Mouse (Mus musculus): ENCODE measurements around the gene Cdkl1. TPM values are rescaled to one million over a fixed set of nuclear protein-coding genes. Genes with fewer than 3 reads are reported as not detected.

The Cdkl1 gene
- total and polyA plus RNA-seq, 3 experiments: 0.31 TPM; not detected in 2

DNA sequence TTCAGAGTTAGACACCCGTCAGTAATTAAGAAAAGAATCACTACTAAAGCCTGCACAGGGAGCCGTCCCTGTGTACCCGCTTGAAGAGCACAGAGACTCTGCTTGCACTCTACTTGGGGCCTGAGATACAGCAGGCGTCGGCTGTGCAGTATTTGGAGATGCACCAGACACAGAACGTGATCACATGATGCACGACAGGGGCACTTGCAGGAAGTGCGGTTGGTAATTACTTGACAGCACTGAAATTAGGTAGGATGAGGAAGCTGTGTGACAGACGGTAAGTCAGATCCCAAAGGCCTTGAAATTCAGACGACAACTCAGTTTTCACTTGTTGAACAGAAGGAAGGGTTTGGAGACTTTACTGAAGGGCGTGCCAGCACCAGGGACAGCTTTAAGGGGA is 47.3 kb upstream of the Cdkl1 start:
- Histone ChIP-seq H3K4me1 (ENCODE audit: control insufficient read depth in 1 of 2, insufficient read depth in 2 of 2) (peaks cover 0 to 19% of the 10 kb centered on the region in 2 experiments; a peak in 2 of 4 replicates), H3K4me3 (replicated peaks in 1 of 3; ENCODE audit: low read depth in 2 of 3, low read length in 2 of 3, poor library complexity in 1 of 3) (no peak overlapping the region), H3K27me3 (replicated peaks) (no peaks in the 10 kb centered on the region), H3K36me3 (replicated peaks in 1 of 2; ENCODE audit: control insufficient read depth in 1 of 2, insufficient read depth in 1 of 2, low read length in 1 of 2) (peaks cover 4 to 45% of the 10 kb centered on the region in 2 experiments), H3K27ac (ENCODE audit: insufficient read depth, low read depth) (no peak overlapping the region), H3K79me2 (replicated peaks; ENCODE audit: control insufficient read depth, extremely low read depth, insufficient read depth, poor library complexity, severe bottlenecking) (no peaks in the 10 kb centered on the region), H3K4me2 (ENCODE audit: insufficient read depth, low read depth, poor library complexity, severe bottlenecking) (no peak overlapping the region), H3K9ac (ENCODE audit: insufficient read depth, low read depth) (no peak overlapping the region), H3K9me3 (replicated peaks; ENCODE audit: low read length) (no peaks in the 10 kb centered on the region)
- dilution Hi-C loops (cut with MboI; ENCODE audit: extremely low pct_ligation_motif_present, extremely low pct_unique_long_range_greater_than_20kb, low sequenced_read_pairs): no loop called here
- in situ Hi-C loops (cut with MboI; ENCODE audit: low pct_ligation_motif_present, low pct_unique_long_range_greater_than_20kb, low sequenced_read_pairs): loop anchor here (5.0 kb wide), 1 partner anchor 44 kb away; no protein-coding TSS in a partner anchor
- peak; percentile 43 for DNase-seq (ENCODE audit: extremely low read depth)
- TF ChIP-seq JUN (IDR thresholded peaks at IDR 0.05; ENCODE audit: insufficient read depth, low read depth, low read length): no peak
- TF ChIP-seq CTCF (conservative IDR thresholded peaks at IDR 0.05 in 1 of 2, IDR thresholded peaks at IDR 0.05 in 1 of 2; ENCODE audit: low read depth in 2 of 2, low read length in 2 of 2): no peak
- TF ChIP-seq RAD21 (IDR thresholded peaks at IDR 0.05; ENCODE audit: low read depth, low read length): no peak
- no peak for TF ChIP-seq ELF1 (IDR thresholded peaks at IDR 0.05; ENCODE audit: low read depth, low read length)
- no peak for TF ChIP-seq POLR2AphosphoS2 (IDR thresholded peaks at IDR 0.05; ENCODE audit: low read depth, low read length)
- TF ChIP-seq TCF12 (IDR thresholded peaks at IDR 0.05; ENCODE audit: low read depth, low read length): no peak
- no peak for TF ChIP-seq IRF4 (IDR thresholded peaks at IDR 0.05; ENCODE audit: low read depth, low read length)
- TF ChIP-seq EP300 (IDR thresholded peaks at IDR 0.05; ENCODE audit: low read length): no peak
- TF ChIP-seq RCOR1 (conservative IDR thresholded peaks at IDR 0.05; ENCODE audit: low read depth, low read length): no peak
- no peak for TF ChIP-seq ETS1 (conservative IDR thresholded peaks at IDR 0.05; ENCODE audit: low read depth, low read length)
- TF ChIP-seq CHD1 (IDR thresholded peaks at IDR 0.05; ENCODE audit: low read depth, low read length): no peak
- TF ChIP-seq MAFK (IDR thresholded peaks at IDR 0.05; ENCODE audit: insufficient replicate concordance, low read length): no peak
- no peak for TF ChIP-seq USF2 (conservative IDR thresholded peaks at IDR 0.05; ENCODE audit: low read depth, low read length)
- TF ChIP-seq ZKSCAN1 (IDR thresholded peaks at IDR 0.05; ENCODE audit: borderline replicate concordance, low read depth, low read length): no peak
- TF ChIP-seq MAZ (IDR thresholded peaks at IDR 0.05; ENCODE audit: low read depth, low read length): no peak
- no peak for TF ChIP-seq MAX (IDR thresholded peaks at IDR 0.05; ENCODE audit: low read length)

GRCm38 (mm10) chr12:69833982-69834604 is 43.0 kb upstream of the Cdkl1 start:
- dilution Hi-C loops (cut with MboI; ENCODE audit: extremely low pct_ligation_motif_present, extremely low pct_unique_long_range_greater_than_20kb, low sequenced_read_pairs): no loop called here
- Histone ChIP-seq H3K9ac (ENCODE audit: insufficient read depth, low read depth) (no peak overlapping the region), H3K79me2 (replicated peaks; ENCODE audit: control insufficient read depth, extremely low read depth, insufficient read depth, poor library complexity, severe bottlenecking) (no peaks in the 10 kb centered on the region), H3K4me1 (ENCODE audit: control insufficient read depth in 1 of 2, insufficient read depth in 2 of 2) (peaks cover 0 to 11% of the 10 kb centered on the region in 2 experiments; a peak in 2 of 4 replicates), H3K4me2 (ENCODE audit: insufficient read depth, low read depth, poor library complexity, severe bottlenecking) (no peak overlapping the region), H3K27ac (ENCODE audit: insufficient read depth, low read depth) (no peak overlapping the region), H3K9me3 (replicated peaks; ENCODE audit: low read length) (no peaks in the 10 kb centered on the region), H3K36me3 (replicated peaks in 1 of 2; ENCODE audit: control insufficient read depth in 1 of 2, insufficient read depth in 1 of 2, low read length in 1 of 2) (peaks cover 0 to 46% of the 10 kb centered on the region in 2 experiments), H3K4me3 (replicated peaks in 1 of 3; ENCODE audit: low read depth in 2 of 3, low read length in 2 of 3, poor library complexity in 1 of 3) (no peak overlapping the region), H3K27me3 (replicated peaks) (no peaks in the 10 kb centered on the region)
- no peak for TF ChIP-seq KAT2A (IDR thresholded peaks at IDR 0.05; ENCODE audit: insufficient replicate concordance, low read length)
- TF ChIP-seq MYC (IDR thresholded peaks at IDR 0.05; ENCODE audit: low read depth, low read length): no peak
- no peak for TF ChIP-seq E2F4 (IDR thresholded peaks at IDR 0.05; ENCODE audit: insufficient replicate concordance, low read depth, low read length)
- TF ChIP-seq ZNF384 (IDR thresholded peaks at IDR 0.05; ENCODE audit: low read depth, low read length): no peak
- no peak for TF ChIP-seq RCOR1 (conservative IDR thresholded peaks at IDR 0.05; ENCODE audit: low read depth, low read length)
- TF ChIP-seq TBP (conservative IDR thresholded peaks at IDR 0.05; ENCODE audit: low read depth, low read length): no peak
- no peak for TF ChIP-seq USF2 (conservative IDR thresholded peaks at IDR 0.05; ENCODE audit: low read depth, low read length)
- no peak for TF ChIP-seq MAZ (IDR thresholded peaks at IDR 0.05; ENCODE audit: low read depth, low read length)
- TF ChIP-seq MXI1 (IDR thresholded peaks at IDR 0.05; ENCODE audit: low read depth, low read length): no peak
- TF ChIP-seq USF1 (IDR thresholded peaks at IDR 0.05; ENCODE audit: low read depth, low read length): no peak
- no peak for TF ChIP-seq MEF2A (IDR thresholded peaks at IDR 0.05; ENCODE audit: borderline replicate concordance, low read depth, low read length)
- no peak for TF ChIP-seq JUN (IDR thresholded peaks at IDR 0.05; ENCODE audit: insufficient read depth, low read depth, low read length)
- no peak for TF ChIP-seq MAFK (IDR thresholded peaks at IDR 0.05; ENCODE audit: insufficient replicate concordance, low read length)
- no peak for DNase-seq (ENCODE audit: extremely low read depth)
- in situ Hi-C loops (cut with MboI; ENCODE audit: low pct_ligation_motif_present, low pct_unique_long_range_greater_than_20kb, low sequenced_read_pairs): no loop called here
